Mouse (Mus musculus) embryonic facial prominence, embryonic 15.5 days (tissue): ENCODE measurements around the gene Dcaf10. TPM values are rescaled to one million over a fixed set of nuclear protein-coding genes. Genes with fewer than 3 reads are reported as not detected.

Source experiments
- ATAC-seq: fragments of 200-750 bp; cut with Nextera tagmentation; 2 replicates; pipeline ENCODE4 v1.8.0; 2017; ENCODE audit warnings: low read depth, moderate TSS enrichment; ENCODE audit not compliant: insufficient number of reproducible peaks, low FRiP score, low TSS enrichment
- H3K27ac ChIP-seq: fragments of 300-500 bp; sonication (generic); replicated peaks from 2 replicates; pipeline ENCODE4 v1.5.1; 2015; ENCODE audit warnings: mild to moderate bottlenecking, inconsistent platforms
- H3K27me3 ChIP-seq: fragments of 300-500 bp; sonication (generic); 2 replicates; pipeline ENCODE4 v1.6.1; 2015; ENCODE audit warnings: inconsistent platforms
- H3K36me3 ChIP-seq: fragments of 300-500 bp; sonication (generic); 2 replicates; pipeline ENCODE4 v1.6.1; 2015; ENCODE audit warnings: mild to moderate bottlenecking, inconsistent platforms
- H3K4me1 ChIP-seq: fragments of 300-500 bp; sonication (generic); 2 replicates; pipeline ENCODE4 v1.6.1; 2015; ENCODE audit warnings: inconsistent platforms
- H3K4me2 ChIP-seq: fragments of 300-500 bp; sonication (generic); replicated peaks from 2 replicates; pipeline ENCODE4 v1.6.1; 2015; ENCODE audit warnings: mild to moderate bottlenecking, inconsistent platforms
- H3K4me3 ChIP-seq: fragments of 300-500 bp; sonication (generic); replicated peaks from 2 replicates; pipeline ENCODE4 v1.5.1; 2015; ENCODE audit warnings: mild to moderate bottlenecking, inconsistent platforms
- H3K9ac ChIP-seq: fragments of 300-500 bp; sonication (generic); 2 replicates; pipeline ENCODE4 v1.6.1; 2015; ENCODE audit warnings: inconsistent platforms
- H3K9me3 ChIP-seq: fragments of 300-500 bp; sonication (generic); replicated peaks from 2 replicates; pipeline ENCODE4 v1.6.1; 2016; ENCODE audit warnings: inconsistent platforms
- WGBS: fragments of 180-500 bp; shearing (Covaris S2); methylation state at CpG from one replicate; pipeline ENCODE4 v1.1.7; 2015; 5-methylcytosine and 5-hydroxymethylcytosine counted together
- microRNA-seq: library from miRNA; unstranded; fragments of <30 nt; microRNA quantifications from one replicate; pipeline ENCODE4, GENCODE M21; 2016; ENCODE audit warnings: borderline number of aligned reads
- polyA plus RNA-seq: library from polyadenylated mRNA; unstranded; fragments of >200 nt; fragmentation: Nextera tagmentation; extraction: Ambion mirVana; gene quantifications from 2 replicates; pipeline ENCODE4 v1.2.1, GENCODE M21; 2015

The Dcaf10 gene
- polyA plus RNA-seq, 1 experiment from 2014 or later, result 15.3 TPM

DNA sequence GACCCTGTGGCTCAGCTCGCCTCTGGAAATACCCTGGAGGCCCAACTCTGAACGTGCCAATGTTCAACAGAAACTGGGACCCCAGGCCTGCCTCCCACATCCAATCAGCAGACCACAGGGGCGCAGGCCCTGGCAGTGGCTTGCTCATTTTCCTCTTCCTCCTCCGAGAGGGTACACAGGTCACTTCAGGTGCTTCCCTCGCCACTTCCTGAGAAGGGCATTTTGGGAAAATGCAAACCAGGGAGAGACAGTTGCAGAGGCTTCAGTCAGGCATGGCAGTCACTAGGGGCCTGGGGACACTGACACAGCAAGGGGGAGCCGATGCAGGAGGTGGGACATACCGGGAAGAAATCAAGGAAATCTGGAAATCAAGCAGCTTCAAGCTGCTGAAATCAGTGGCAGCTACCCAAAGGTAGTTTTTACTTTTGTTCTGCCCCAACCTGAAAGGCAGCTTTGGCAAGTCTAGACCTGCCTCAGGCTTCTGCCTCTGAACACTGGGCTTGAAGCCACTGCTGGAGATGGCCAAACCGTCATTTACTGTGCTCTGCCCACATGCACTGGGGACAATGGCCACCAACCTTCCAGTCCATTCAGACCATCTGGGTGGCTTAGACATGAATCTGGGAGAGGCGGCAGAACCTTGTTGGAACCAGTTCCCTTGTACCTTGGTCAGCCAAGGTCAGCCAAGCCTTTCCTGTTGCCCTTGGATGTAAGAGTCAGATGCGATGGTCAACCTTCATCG, 79.8 kb downstream of the Dcaf10 start:
- WGBS, result 57% methylated on average over 11 of the region's 11 CpGs
- Histone ChIP-seq H3K4me3 (no peak overlapping the region), H3K36me3 (peaks cover 4% of the 10 kb centered on the region; the same call in 1 of the 2 replicates), H3K27ac (peak overlapping the region; percentile 55; the same call in 1 of the 2 replicates), H3K4me2 (no peak overlapping the region), H3K9ac (no peak overlapping the region), H3K4me1 (peaks cover 46% of the 10 kb centered on the region), H3K27me3 (no peaks in the 10 kb centered on the region), H3K9me3 (no peaks in the 10 kb centered on the region)
- no peak for ATAC-seq

DNA sequence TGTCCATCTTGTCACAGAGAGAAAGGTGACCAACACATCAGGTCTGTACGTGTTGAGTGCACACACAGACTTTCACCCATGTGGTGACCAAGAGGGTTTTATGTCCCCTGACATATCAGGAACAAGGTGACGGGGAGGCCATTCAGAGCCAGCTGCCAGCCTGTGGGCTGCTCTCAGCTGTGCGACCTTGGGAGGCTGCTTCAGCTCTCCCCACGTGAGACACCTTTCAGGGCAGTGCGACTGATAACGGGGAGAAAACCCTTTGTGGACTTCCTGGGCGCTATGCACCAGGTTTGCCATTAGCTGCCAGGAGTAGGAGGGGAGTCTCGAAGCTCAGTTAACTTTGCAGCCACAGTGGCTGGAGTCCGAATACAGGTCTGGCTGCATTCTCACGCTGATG, 80.7 kb downstream of the Dcaf10 start:
- Histone ChIP-seq H3K27me3 (no peaks in the 10 kb centered on the region), H3K27ac (no peak overlapping the region), H3K4me3 (no peak overlapping the region), H3K4me2 (no peak overlapping the region), H3K36me3 (peaks cover 4% of the 10 kb centered on the region; the same call in 1 of the 2 replicates), H3K4me1 (peaks cover 46% of the 10 kb centered on the region), H3K9ac (no peak overlapping the region), H3K9me3 (no peaks in the 10 kb centered on the region)
- WGBS, result 88% methylated on average over 10 of the region's 10 CpGs
- no peak for ATAC-seq

DNA sequence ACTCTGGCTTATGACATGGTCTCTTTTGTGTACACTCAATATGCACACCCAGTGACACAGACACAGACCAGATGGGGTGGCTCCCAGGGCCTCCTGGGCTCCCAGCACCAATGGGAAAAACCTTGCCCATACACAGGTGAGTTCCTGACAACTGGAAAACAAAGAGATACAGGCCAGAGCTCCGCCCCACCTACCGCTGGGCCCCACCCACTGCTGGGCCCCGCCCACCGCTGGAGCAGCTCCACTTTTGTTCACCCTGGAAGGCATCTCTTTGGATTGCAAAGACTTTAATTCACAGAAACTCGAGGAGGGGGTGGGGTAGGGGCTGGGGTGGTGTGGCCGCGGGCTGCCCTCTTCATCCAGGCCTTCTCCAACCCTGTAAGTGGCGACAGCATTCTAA, 81.5 kb downstream of the Dcaf10 start:
- H3K4me3 ChIP-seq, result no peak overlapping the region
- no peaks in the 10 kb centered on the region for H3K27me3 ChIP-seq
- no peaks in the 10 kb centered on the region for H3K9me3 ChIP-seq
- H3K4me1 ChIP-seq, result peaks cover 42% of the 10 kb centered on the region
- WGBS, result 31% methylated on average over 8 of the region's 8 CpGs
- no peak overlapping the region for H3K27ac ChIP-seq
- H3K4me2 ChIP-seq, result no peak overlapping the region
- H3K9ac ChIP-seq, result no peak overlapping the region
- ATAC-seq, result no peak
- peaks cover 4% of the 10 kb centered on the region; the same call in 1 of the 2 replicates for H3K36me3 ChIP-seq

DNA sequence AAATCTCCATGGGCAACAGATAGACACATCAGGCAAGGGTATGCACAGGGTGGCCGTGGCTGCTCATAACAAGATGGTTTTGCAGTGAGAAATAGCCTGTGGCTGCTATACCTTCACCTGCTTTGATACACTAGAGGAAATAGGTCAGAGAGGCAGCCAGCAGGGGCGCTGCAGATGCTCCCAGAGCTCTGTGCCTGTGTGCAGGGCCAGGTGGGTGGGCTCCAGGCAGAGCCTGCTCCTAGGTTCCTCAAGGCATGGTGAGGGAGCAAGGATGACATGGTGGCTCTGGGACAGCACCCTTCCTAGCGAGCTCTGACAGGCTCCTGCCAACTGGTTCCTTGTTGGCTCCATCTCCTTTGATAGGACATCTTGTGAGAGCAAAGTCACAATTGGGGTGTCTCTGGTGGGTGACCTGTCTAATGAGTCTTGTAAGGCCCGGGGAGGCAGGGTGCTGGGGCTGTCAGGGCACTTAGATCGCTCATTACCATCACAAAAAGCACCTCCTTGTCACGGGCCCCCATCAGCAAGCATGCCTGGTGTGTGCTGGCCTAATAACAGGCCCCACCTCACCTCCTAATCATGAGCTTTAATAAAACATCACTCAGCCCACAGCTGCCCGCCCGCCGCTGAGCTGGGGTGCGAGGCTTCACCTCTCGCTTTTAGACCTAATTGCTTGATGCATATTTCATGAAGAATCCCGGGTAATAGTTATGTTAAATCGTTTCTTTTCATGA, 85.0 kb downstream of the Dcaf10 start:
- Histone ChIP-seq H3K4me1 (peaks cover 10% of the 10 kb centered on the region), H3K9me3 (no peaks in the 10 kb centered on the region), H3K4me3 (no peak overlapping the region), H3K36me3 (peaks cover 4% of the 10 kb centered on the region; the same call in 1 of the 2 replicates), H3K9ac (no peak overlapping the region), H3K27me3 (no peaks in the 10 kb centered on the region), H3K4me2 (no peak overlapping the region), H3K27ac (no peak overlapping the region)
- WGBS, result 69% methylated on average over 13 of the region's 13 CpGs
- no peak for ATAC-seq

Small RNA genes within 50 kb of the gene (microRNA-seq; reads per million reads assigned to microRNA genes)
- not detected for gene Gm25692

Other genes with a start within 250 kb of the Dcaf10 start
- 192 and 221 TPM in 2 replicates for gene Tomm5, start 234.0 kb upstream of the Dcaf10 start, polyA plus RNA-seq
- gene Frmpd1, start 157.2 kb upstream of the Dcaf10 start, polyA plus RNA-seq, result 4.1 and 4.5 TPM in 2 replicates
- gene Trmt10b, start 45.0 kb upstream of the Dcaf10 start, polyA plus RNA-seq, result 17.0 and 18.0 TPM in 2 replicates
- 67.1 and 68.9 TPM in 2 replicates for gene Exosc3, start 631 bp downstream of the Dcaf10 start, polyA plus RNA-seq
- 58.9 and 64.8 TPM in 2 replicates for gene Slc25a51, start 66.7 kb downstream of the Dcaf10 start, polyA plus RNA-seq
- gene Shb, start 190.4 kb downstream of the Dcaf10 start, polyA plus RNA-seq, result 9.1 and 9.9 TPM in 2 replicates